Mouse (Mus musculus) intestine, embryonic 14.5 days (tissue): ENCODE results near the gene Cep97. TPM values are rescaled to one million over a fixed set of nuclear protein-coding genes. Genes with fewer than 3 reads are reported as not detected.
A peak's percentile ranks its signal among the peaks of the same experiment; 100 is the strongest.
"Not testable (repeated sequence)": the region's sequence is repeated elsewhere in the genome, so short reads cannot be mapped to it uniquely, and the experiment has no call there.

ENCODE experiments used
- ATAC-seq: fragments of 200-750 bp; cut with Nextera tagmentation; replicated peaks from 2 replicates; pipeline ENCODE4 v1.8.0; 2017; ENCODE audit warnings: low read depth, moderate number of reproducible peaks, moderate TSS enrichment, moderate library complexity; ENCODE audit not compliant: low FRiP score, low TSS enrichment
- DNase-seq: peaks from one replicate; pipeline ENCODE4 v3.0.0-alpha.2; 2018; ENCODE audit warnings: low spot score
- H3K27ac ChIP-seq: fragments of 300-500 bp; sonication (generic); 2 replicates; pipeline ENCODE4 v1.5.1; 2014; ENCODE audit warnings: low read depth, mild to moderate bottlenecking, control low read depth
- H3K27me3 ChIP-seq: fragments of 300-500 bp; sonication (generic); replicated peaks from 2 replicates; pipeline ENCODE4 v1.6.1; 2014; ENCODE audit warnings: low read length, control low read depth; ENCODE audit not compliant: control insufficient read depth, insufficient read depth
- H3K36me3 ChIP-seq: fragments of 300-500 bp; sonication (generic); 2 replicates; pipeline ENCODE4 v1.6.1; 2014; ENCODE audit warnings: low read length, control low read depth; ENCODE audit not compliant: control insufficient read depth, insufficient read depth
- H3K4me1 ChIP-seq: fragments of 300-500 bp; sonication (generic); replicated peaks from 2 replicates; pipeline ENCODE4 v1.6.1; 2014; ENCODE audit warnings: low read length, control low read depth, mixed read lengths; ENCODE audit not compliant: control insufficient read depth, insufficient read depth
- H3K4me2 ChIP-seq: fragments of 300-500 bp; sonication (generic); 2 replicates; pipeline ENCODE4 v1.6.1; 2014; ENCODE audit warnings: low read length
- H3K4me3 ChIP-seq: fragments of 300-500 bp; sonication (generic); 2 replicates; pipeline ENCODE4 v1.5.1; 2014; ENCODE audit warnings: low read depth, low read length, control low read depth, mixed read lengths
- H3K9ac ChIP-seq: fragments of 300-500 bp; sonication (generic); 2 replicates; pipeline ENCODE4 v1.6.1; 2014; ENCODE audit warnings: mild to moderate bottlenecking, low read length
- H3K9me3 ChIP-seq: fragments of 300-500 bp; sonication (generic); 2 replicates; pipeline ENCODE4 v1.6.1; 2016; ENCODE audit warnings: low read length, control low read depth; ENCODE audit not compliant: control insufficient read depth
- WGBS: fragments of 180-500 bp; shearing (Covaris S2); extraction: QIAGEN DNeasy Blood & Tissue Kit; methylation state at CpG from one replicate; pipeline ENCODE4 v1.1.7; 2014; 5-methylcytosine and 5-hydroxymethylcytosine counted together
- polyA plus RNA-seq: library from polyadenylated mRNA; unstranded; fragments of >200 nt; fragmentation: Nextera tagmentation; extraction: Ambion mirVana; gene quantifications from 2 replicates; pipeline ENCODE4 v1.2.1, GENCODE M21; 2014

Gene Cep97
- polyA plus RNA-seq, 1 experiment from 2014 or later, result 8.3 TPM

DNA sequence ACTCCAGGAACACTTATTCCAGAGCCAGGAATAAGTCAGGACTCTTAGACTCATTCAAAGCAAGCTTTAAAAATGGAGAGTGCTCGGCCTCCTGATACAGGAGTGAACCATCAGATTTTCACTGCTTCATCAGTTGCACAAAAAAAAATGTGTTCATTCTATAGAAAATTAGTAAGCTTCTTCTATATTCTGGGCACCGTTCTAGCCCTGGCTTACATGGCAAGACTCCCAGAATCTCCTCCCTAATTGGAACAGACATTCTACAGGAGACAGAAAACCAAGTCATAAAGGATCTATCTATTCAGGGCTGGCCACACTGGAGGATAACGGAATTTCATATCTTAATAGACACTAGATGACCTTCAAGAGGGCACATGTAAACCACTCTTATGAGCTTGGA, 73.6 kb downstream of the Cep97 start:
- no peaks in the 10 kb centered on the region for H3K9me3 ChIP-seq
- H3K4me2 ChIP-seq, result no peak overlapping the region
- ATAC-seq (no peak), DNase-seq (no peak)
- WGBS, result 84% methylated on average over 3 of the region's 3 CpGs
- H3K27me3 ChIP-seq, result no peaks in the 10 kb centered on the region
- H3K4me1 ChIP-seq, result no peaks in the 10 kb centered on the region
- peaks cover 5% of the 10 kb centered on the region; the same call in 1 of the 2 replicates for H3K36me3 ChIP-seq
- no peak overlapping the region for H3K4me3 ChIP-seq
- H3K9ac ChIP-seq, result no peak overlapping the region
- no peak overlapping the region for H3K27ac ChIP-seq

- not testable (repeated sequence) for H3K9ac ChIP-seq, H3K4me1 ChIP-seq, H3K27ac ChIP-seq, H3K9me3 ChIP-seq, H3K4me2 ChIP-seq, H3K4me3 ChIP-seq, H3K27me3 ChIP-seq, ATAC-seq, H3K36me3 ChIP-seq, DNase-seq
- WGBS, result 92% methylated on average over 4 of the region's 4 CpGs
Observed at GRCm38 (mm10) chr16:55859421-55859820, 75.2 kb downstream of the Cep97 start.

- H3K27ac ChIP-seq, result no peak overlapping the region
- WGBS, result 62% methylated on average over 6 of the region's 6 CpGs
- no peaks in the 10 kb centered on the region for H3K9me3 ChIP-seq
- no peaks in the 10 kb centered on the region for H3K27me3 ChIP-seq
- no peaks in the 10 kb centered on the region for H3K4me1 ChIP-seq
- no peak overlapping the region for H3K4me3 ChIP-seq
- 0 out of 2 replicates have a peak, but pooled peaks cover 2% of the 10 kb centered on the region for H3K36me3 ChIP-seq
- DNase-seq, result peak; percentile 69
- no peak overlapping the region for H3K4me2 ChIP-seq
- ATAC-seq, result no peak
- H3K9ac ChIP-seq, result no peak overlapping the region
Observed at GRCm38 (mm10) chr16:55858465-55858864, 76.2 kb downstream of the Cep97 start.

- no peak overlapping the region for H3K4me3 ChIP-seq
- H3K4me1 ChIP-seq, result no peaks in the 10 kb centered on the region
- H3K4me2 ChIP-seq, result no peak overlapping the region
- no peaks in the 10 kb centered on the region for H3K9me3 ChIP-seq
- ATAC-seq (peak; percentile 75), DNase-seq (peak; percentile 81)
- no peak overlapping the region for H3K27ac ChIP-seq
- H3K9ac ChIP-seq, result no peak overlapping the region
- no peaks in the 10 kb centered on the region for H3K36me3 ChIP-seq
- 52% methylated on average over 19 of the region's 19 CpGs for WGBS
- H3K27me3 ChIP-seq, result no peaks in the 10 kb centered on the region
Observed at GRCm38 (mm10) chr16:55852943-55853727, 81.5 kb downstream of the Cep97 start.

- H3K27ac ChIP-seq, result no peak overlapping the region
- ATAC-seq (no peak), DNase-seq (no peak)
- H3K9me3 ChIP-seq, result no peaks in the 10 kb centered on the region
- no peak overlapping the region for H3K4me2 ChIP-seq
- no peaks in the 10 kb centered on the region for H3K27me3 ChIP-seq
- no peak overlapping the region for H3K4me3 ChIP-seq
- H3K4me1 ChIP-seq, result no peaks in the 10 kb centered on the region
- 49% methylated on average over 4 of the region's 4 CpGs for WGBS
- no peaks in the 10 kb centered on the region for H3K36me3 ChIP-seq
- no peak overlapping the region for H3K9ac ChIP-seq
Observed at GRCm38 (mm10) chr16:55852515-55852914, 82.1 kb downstream of the Cep97 start.

DNA sequence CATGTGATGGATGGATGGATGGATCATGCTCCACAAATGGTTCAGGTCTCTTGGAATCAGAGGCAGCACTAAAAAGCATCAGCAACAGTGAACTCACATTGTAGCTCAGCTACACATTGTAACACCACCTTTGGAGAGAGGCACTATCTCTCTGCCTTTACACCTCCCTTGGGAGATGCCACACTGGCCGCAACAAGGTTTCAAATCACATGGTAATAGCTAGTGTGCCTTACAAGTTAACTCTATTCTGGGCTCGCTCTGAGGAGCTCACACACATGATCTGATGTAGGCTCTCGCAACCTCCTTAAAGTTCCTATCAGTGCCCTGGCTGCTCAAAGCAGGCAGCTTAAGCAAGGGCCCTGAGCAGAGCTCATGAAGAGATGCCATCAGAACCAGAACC, 84.2 kb downstream of the Cep97 start:
- Histone ChIP-seq H3K9me3 (no peaks in the 10 kb centered on the region), H3K9ac (no peak overlapping the region), H3K36me3 (no peaks in the 10 kb centered on the region), H3K27ac (no peak overlapping the region), H3K4me3 (no peak overlapping the region), H3K27me3 (no peaks in the 10 kb centered on the region), H3K4me1 (no peaks in the 10 kb centered on the region), H3K4me2 (no peak overlapping the region)
- DNase-seq, result no peak
- no peak for ATAC-seq
- 94% methylated on average over 3 of the region's 3 CpGs for WGBS

Other genes with a start within 250 kb of the Cep97 start
- 8.9 and 10.8 TPM in 2 replicates for gene Nfkbiz, start 96.0 kb downstream of the Cep97 start, polyA plus RNA-seq
- gene Nxpe3, start 39.6 kb downstream of the Cep97 start, polyA plus RNA-seq, result 1.3 and 1.5 TPM in 2 replicates
- gene Rpl24, start 31.4 kb upstream of the Cep97 start, polyA plus RNA-seq, result 882 and 886 TPM in 2 replicates
- 18.9 and 20.3 TPM in 2 replicates for gene Zbtb11, start 39.0 kb upstream of the Cep97 start, polyA plus RNA-seq
- 195 and 219 TPM in 2 replicates for gene Pcnp, start 94.9 kb upstream of the Cep97 start, polyA plus RNA-seq
- 28.5 and 29.6 TPM in 2 replicates for gene Trmt10c, start 103.0 kb upstream of the Cep97 start, polyA plus RNA-seq
- 28.0 and 31.0 TPM in 2 replicates for gene Senp7, start 113.5 kb upstream of the Cep97 start, polyA plus RNA-seq